Mouse (Mus musculus) liver, postnatal 0 days (tissue): Measurements from ENCODE around the gene Dnah8. TPM values are rescaled to one million over a fixed set of nuclear protein-coding genes. Genes with fewer than 3 reads are reported as not detected.
A peak's percentile ranks its signal among the peaks of the same experiment; 100 is the strongest.

Source experiments
- ATAC-seq: fragments of 200-750 bp; cut with Nextera tagmentation; 2 replicates; pipeline ENCODE4 v1.8.0; 2017; ENCODE audit warnings: mild to moderate bottlenecking, moderate library complexity
- DNase-seq: peaks from one replicate; pipeline ENCODE4 v3.0.0-alpha.2; 2016
- H3K27ac ChIP-seq: fragments of 300-500 bp; sonication (generic); 2 replicates; pipeline ENCODE4 v1.5.1; 2014; ENCODE audit warnings: antibody characterized with exemption, moderate library complexity, mild to moderate bottlenecking, low read depth
- H3K27me3 ChIP-seq: fragments of 300-500 bp; sonication (generic); 2 replicates; pipeline ENCODE4 v1.6.1; 2014; ENCODE audit warnings: low read length, control low read depth, mixed read lengths; ENCODE audit not compliant: insufficient read depth
- H3K36me3 ChIP-seq: fragments of 300-500 bp; sonication (generic); replicated peaks from 2 replicates; pipeline ENCODE4 v1.6.1; 2014; ENCODE audit warnings: mild to moderate bottlenecking, control low read depth, low read length, moderate library complexity, mixed read lengths; ENCODE audit not compliant: insufficient read depth
- H3K4me1 ChIP-seq: fragments of 300-500 bp; sonication (generic); 2 replicates; pipeline ENCODE4 v1.6.1; 2014; ENCODE audit warnings: antibody characterized with exemption, mild to moderate bottlenecking, control low read depth; ENCODE audit not compliant: insufficient read depth
- H3K4me2 ChIP-seq: fragments of 300-500 bp; sonication (generic); 2 replicates; pipeline ENCODE4 v1.6.1; 2014; ENCODE audit warnings: low read depth, mild to moderate bottlenecking, low read length, moderate library complexity, mixed read lengths
- H3K4me3 ChIP-seq: fragments of 300-500 bp; sonication (generic); 2 replicates; pipeline ENCODE4 v1.5.1; 2014; ENCODE audit warnings: low read depth, low read length
- H3K9ac ChIP-seq: fragments of 300-500 bp; sonication (generic); replicated peaks from 2 replicates; pipeline ENCODE4 v1.6.1; 2014; ENCODE audit warnings: mild to moderate bottlenecking, moderate library complexity
- H3K9me3 ChIP-seq: fragments of 300-500 bp; sonication (generic); 2 replicates; pipeline ENCODE4 v1.6.1; 2016; ENCODE audit warnings: mild to moderate bottlenecking, control low read depth, low read length, mixed read lengths
- CTCF ChIP-seq: sonication (generic); IDR thresholded peaks from 2 replicates; pipeline ENCODE4 v1.5.1; 2016; ENCODE audit warnings: antibody characterized with exemption, low read depth
- EP300 ChIP-seq: IDR thresholded peaks from 2 replicates; pipeline ENCODE4 v1.6.1; 2016; ENCODE audit warnings: antibody characterized with exemption, low read depth, mild to moderate bottlenecking
- WGBS: fragments of 180-500 bp; shearing (Covaris S2); extraction: QIAGEN DNeasy Blood & Tissue Kit; methylation state at CpG from one replicate; pipeline ENCODE4 v1.1.7; 2014; ENCODE audit not compliant: insufficient replicate concordance; 5-methylcytosine and 5-hydroxymethylcytosine counted together
- polyA plus RNA-seq: library from polyadenylated mRNA; unstranded; fragments of >200 nt; fragmentation: Nextera tagmentation; extraction: Ambion mirVana; gene quantifications from 2 replicates; pipeline ENCODE4 v1.2.1, GENCODE M21; 2015

Gene Dnah8
- polyA plus RNA-seq, 1 experiment from 2014 or later: 0.63 TPM

DNA sequence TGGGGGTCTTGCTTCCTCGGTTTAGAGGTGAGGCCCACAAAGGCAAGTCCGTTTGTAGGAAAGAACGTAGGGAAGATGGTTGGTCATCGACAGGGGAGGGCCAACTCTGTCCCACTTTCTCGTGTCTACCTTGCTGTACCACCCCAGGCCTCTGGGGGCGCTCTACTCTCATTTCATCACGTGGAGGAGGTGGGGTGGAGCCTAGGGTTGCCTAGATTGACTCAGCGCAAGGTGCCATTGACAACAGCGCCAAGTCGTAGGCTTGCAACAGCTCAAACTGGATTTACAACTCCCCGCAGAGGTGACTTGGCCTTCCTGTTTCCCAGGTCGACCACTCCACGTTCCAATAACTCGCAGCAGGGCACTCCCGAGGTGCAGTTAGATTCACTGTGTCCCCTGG, 250.1 kb downstream of the Dnah8 start:
- no peak for ATAC-seq

DNA sequence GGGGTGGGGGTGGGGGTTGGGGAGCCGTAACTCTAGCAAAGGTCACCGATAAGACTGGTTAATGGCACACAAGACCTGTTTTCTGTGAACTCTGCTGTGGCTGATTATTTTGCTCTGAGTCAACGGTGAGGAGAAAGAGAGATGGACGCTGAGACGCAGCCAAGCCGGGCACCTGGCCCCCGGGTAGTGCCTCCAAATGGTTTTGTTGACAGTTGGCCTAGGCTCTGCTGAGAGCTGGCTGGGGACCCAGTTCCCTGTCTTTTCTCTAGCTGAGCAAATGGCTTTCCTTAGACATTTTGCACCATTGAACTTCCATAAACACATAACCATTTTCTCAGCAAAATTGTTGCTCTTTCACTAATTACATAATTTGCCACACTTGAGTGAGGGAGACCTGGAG, 253.3 kb downstream of the Dnah8 start:
- TF ChIP-seq CTCF: no peak
- no peak for TF ChIP-seq EP300
- H3K4me2 ChIP-seq: no peak overlapping the region
- H3K4me1 ChIP-seq: no peaks in the 10 kb centered on the region
- 72% methylated on average over 7 of the region's 7 CpGs for WGBS
- ATAC-seq: no peak
- no peak for DNase-seq
- peaks cover 3% of the 10 kb centered on the region; the same call in 1 of the 2 replicates for H3K9me3 ChIP-seq
- no peaks in the 10 kb centered on the region for H3K36me3 ChIP-seq
- no peak overlapping the region for H3K27ac ChIP-seq
- 0 out of 2 replicates have a peak, but pooled peaks cover 3% of the 10 kb centered on the region for H3K27me3 ChIP-seq
- H3K9ac ChIP-seq: no peak overlapping the region
- no peak overlapping the region for H3K4me3 ChIP-seq

More for the DNA sequence above, 250.1 kb downstream of the Dnah8 start:
- no peak overlapping the region for H3K4me3 ChIP-seq
- no peak overlapping the region for H3K9ac ChIP-seq
- H3K27ac ChIP-seq: no peak overlapping the region
- DNase-seq: no peak
- H3K4me2 ChIP-seq: no peak overlapping the region
- no peaks in the 10 kb centered on the region for H3K4me1 ChIP-seq
- WGBS: 52% methylated on average over 15 of the region's 15 CpGs
- H3K9me3 ChIP-seq: peaks cover 3% of the 10 kb centered on the region; the same call in 1 of the 2 replicates
- TF ChIP-seq CTCF (peak; percentile 45), EP300 (no peak)
- H3K27me3 ChIP-seq: no peaks in the 10 kb centered on the region
- H3K36me3 ChIP-seq: no peaks in the 10 kb centered on the region

DNA sequence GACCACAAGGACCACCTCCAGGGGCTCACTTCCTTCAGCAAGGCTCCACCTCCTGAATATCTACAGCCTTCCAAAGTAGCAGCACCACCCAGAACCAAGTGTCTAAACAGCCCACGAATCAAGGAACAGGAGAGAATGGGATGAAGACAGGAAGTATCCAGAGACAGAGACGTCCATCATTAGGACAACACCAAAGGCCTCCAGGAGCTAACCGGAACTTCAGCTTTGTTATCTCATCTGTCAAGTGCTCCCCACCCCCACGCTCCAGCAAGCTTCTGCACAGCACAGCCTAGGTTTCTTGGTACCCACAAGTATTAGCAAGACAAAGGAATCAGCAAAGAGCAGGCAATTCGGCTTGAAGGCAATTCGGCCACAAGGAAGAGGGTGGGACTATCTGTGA, 254.5 kb downstream of the Dnah8 start:
- H3K4me1 ChIP-seq: no peaks in the 10 kb centered on the region
- H3K4me2 ChIP-seq: no peak overlapping the region
- no peak overlapping the region for H3K4me3 ChIP-seq
- 26% methylated on average over 6 of the region's 6 CpGs for WGBS
- no peaks in the 10 kb centered on the region for H3K36me3 ChIP-seq
- TF ChIP-seq EP300 (no peak), CTCF (no peak)
- H3K9ac ChIP-seq: no peak overlapping the region
- ATAC-seq (no peak), DNase-seq (no peak)
- peaks cover 3% of the 10 kb centered on the region; the same call in 1 of the 2 replicates for H3K9me3 ChIP-seq
- H3K27me3 ChIP-seq: 0 out of 2 replicates have a peak, but pooled peaks cover 3% of the 10 kb centered on the region
- H3K27ac ChIP-seq: no peak overlapping the region

DNA sequence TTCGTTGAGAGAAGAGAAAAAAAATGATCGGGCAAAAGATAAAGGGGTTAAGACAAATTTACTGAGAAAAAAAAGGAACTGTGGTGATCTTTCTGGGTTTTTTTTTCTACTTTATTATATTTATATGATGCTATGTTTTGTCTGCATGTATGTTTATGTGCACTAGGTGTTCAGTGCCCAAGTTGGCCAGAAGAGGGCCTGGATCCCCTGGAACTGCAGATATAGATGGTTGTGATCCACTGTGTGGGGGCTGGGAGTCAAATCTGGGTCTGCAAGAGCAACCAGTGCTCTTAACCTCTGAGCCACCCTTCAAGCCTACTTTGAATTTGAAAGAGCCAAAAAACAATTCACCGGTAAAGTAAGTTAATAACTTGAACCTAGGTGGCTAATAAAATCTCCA, 256.2 kb downstream of the Dnah8 start:
- Histone ChIP-seq H3K27me3 (0 out of 2 replicates have a peak, but pooled peaks cover 3% of the 10 kb centered on the region), H3K27ac (no peak overlapping the region), H3K36me3 (no peaks in the 10 kb centered on the region), H3K4me1 (no peaks in the 10 kb centered on the region), H3K4me3 (no peak overlapping the region), H3K9me3 (peaks cover 3% of the 10 kb centered on the region; the same call in 1 of the 2 replicates), H3K9ac (no peak overlapping the region), H3K4me2 (no peak overlapping the region)
- WGBS: 82% methylated on average over 3 of the region's 3 CpGs
- ATAC-seq (no peak), DNase-seq (no peak)
- no peak for TF ChIP-seq EP300
- no peak for TF ChIP-seq CTCF

DNA sequence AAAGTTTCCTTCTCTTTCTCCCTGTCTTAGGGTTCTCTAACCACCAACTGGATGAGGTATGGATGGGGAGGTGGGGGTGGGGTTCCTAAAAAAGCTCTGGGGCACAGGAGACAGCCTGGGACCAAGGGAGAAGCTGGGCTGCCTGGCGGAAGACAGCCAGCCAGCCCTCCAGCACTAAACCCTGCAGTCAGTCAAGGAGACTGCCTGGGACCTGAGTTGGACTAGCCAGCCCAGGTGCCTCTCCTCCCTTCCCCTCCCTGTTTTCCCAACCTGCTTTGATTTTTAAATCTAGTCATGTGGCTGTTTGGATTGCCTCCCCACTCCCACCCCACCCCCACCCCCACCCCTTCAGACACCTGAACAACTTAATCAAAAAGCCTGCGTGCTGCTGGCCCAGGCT, 256.8 kb downstream of the Dnah8 start:
- Histone ChIP-seq H3K4me1 (no peaks in the 10 kb centered on the region), H3K9me3 (peaks cover 3% of the 10 kb centered on the region; the same call in 1 of the 2 replicates), H3K4me3 (no peak overlapping the region), H3K27ac (no peak overlapping the region), H3K36me3 (no peaks in the 10 kb centered on the region), H3K27me3 (0 out of 2 replicates have a peak, but pooled peaks cover 3% of the 10 kb centered on the region), H3K4me2 (no peak overlapping the region), H3K9ac (no peak overlapping the region)
- 56% methylated on average over 2 of the region's 2 CpGs for WGBS
- DNase-seq (no peak), ATAC-seq (no peak)
- no peak for TF ChIP-seq EP300
- TF ChIP-seq CTCF: no peak

DNA sequence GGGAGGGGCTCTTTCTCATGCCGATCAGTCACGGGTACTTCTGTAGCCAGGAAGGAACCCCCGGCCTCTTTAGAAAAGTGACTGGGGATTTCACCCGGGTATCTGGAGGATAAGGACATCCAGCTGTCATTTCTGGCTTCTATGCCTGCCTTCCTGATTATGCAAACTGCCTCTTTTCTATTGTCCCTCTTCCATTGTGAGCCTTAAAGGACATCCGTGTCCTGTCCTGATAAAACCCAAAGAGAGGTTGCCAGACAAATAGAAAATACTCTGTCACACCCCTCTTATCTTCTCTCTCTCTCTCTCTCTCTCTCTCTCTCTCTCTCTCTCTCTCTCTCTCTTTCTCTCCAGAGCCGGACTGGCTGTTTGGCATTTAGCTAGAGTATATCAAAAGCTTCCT, 258.1 kb downstream of the Dnah8 start:
- no peak overlapping the region for H3K9ac ChIP-seq
- WGBS: 9% methylated on average over 6 of the region's 6 CpGs
- H3K36me3 ChIP-seq: no peaks in the 10 kb centered on the region
- ATAC-seq (peak; percentile 21; the same call in 1 of the 2 replicates), DNase-seq (no peak)
- H3K4me2 ChIP-seq: no peak overlapping the region
- TF ChIP-seq CTCF (no peak), EP300 (peak; percentile 22; the same call in 1 of the 2 replicates)
- no peak overlapping the region for H3K27ac ChIP-seq
- no peaks in the 10 kb centered on the region for H3K4me1 ChIP-seq
- H3K27me3 ChIP-seq: 0 out of 2 replicates have a peak, but pooled peaks cover 3% of the 10 kb centered on the region
- H3K4me3 ChIP-seq: no peak overlapping the region
- no peaks in the 10 kb centered on the region for H3K9me3 ChIP-seq

DNA sequence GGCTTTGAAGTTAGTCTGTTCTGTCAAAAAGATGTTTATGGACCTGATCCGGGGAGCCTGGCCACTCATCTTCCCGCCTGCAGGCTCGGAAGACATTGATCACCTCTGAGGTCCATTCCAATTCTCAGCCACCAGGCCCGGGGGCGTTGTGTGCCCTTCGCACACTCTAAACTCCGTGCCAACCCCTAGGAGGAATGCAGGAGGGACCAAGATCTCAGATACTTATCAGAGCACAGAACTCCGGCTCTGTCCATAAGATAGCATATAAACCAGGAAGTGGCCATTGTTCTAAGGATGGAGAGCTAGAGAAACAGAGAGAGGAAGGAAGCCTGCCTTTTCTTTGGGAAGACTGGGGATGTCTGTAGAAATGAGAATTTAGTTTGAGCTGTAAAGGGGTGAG, 259.4 kb downstream of the Dnah8 start:
- TF ChIP-seq CTCF: no peak
- TF ChIP-seq EP300: no peak
- H3K27ac ChIP-seq: no peak overlapping the region
- no peak overlapping the region for H3K4me3 ChIP-seq
- 0 out of 2 replicates have a peak, but pooled peaks cover 3% of the 10 kb centered on the region for H3K27me3 ChIP-seq
- no peak overlapping the region for H3K4me2 ChIP-seq
- H3K9me3 ChIP-seq: no peaks in the 10 kb centered on the region
- ATAC-seq (no peak), DNase-seq (no peak)
- H3K9ac ChIP-seq: no peak overlapping the region
- H3K36me3 ChIP-seq: no peaks in the 10 kb centered on the region
- WGBS: 41% methylated on average over 8 of the region's 8 CpGs
- H3K4me1 ChIP-seq: no peaks in the 10 kb centered on the region
